Mouse (Mus musculus) intestine, embryonic 16.5 days (tissue): ENCODE results near the gene Olfr13. TPM values are rescaled to one million over a fixed set of nuclear protein-coding genes. Genes with fewer than 3 reads are reported as not detected.
"Not testable (repeated sequence)": the region's sequence is repeated elsewhere in the genome, so short reads cannot be mapped to it uniquely, and the experiment has no call there.

ENCODE experiments used
- ATAC-seq: fragments of 200-750 bp; cut with Nextera tagmentation; 2 replicates; pipeline ENCODE4 v1.8.0; 2017; ENCODE audit warnings: moderate TSS enrichment, moderate library complexity
- H3K27ac ChIP-seq: fragments of 300-500 bp; sonication (generic); 2 replicates; pipeline ENCODE4 v1.5.1; 2014; ENCODE audit warnings: mild to moderate bottlenecking, low read length
- H3K27me3 ChIP-seq: fragments of 300-500 bp; sonication (generic); replicated peaks from 2 replicates; pipeline ENCODE4 v1.6.1; 2014; ENCODE audit warnings: low read length, control low read depth, mixed read lengths; ENCODE audit not compliant: control insufficient read depth, insufficient read depth
- H3K36me3 ChIP-seq: fragments of 300-500 bp; sonication (generic); 2 replicates; pipeline ENCODE4 v1.6.1; 2014; ENCODE audit warnings: low read length, control low read depth; ENCODE audit not compliant: control insufficient read depth, insufficient read depth
- H3K4me1 ChIP-seq: fragments of 300-500 bp; sonication (generic); 2 replicates; pipeline ENCODE4 v1.6.1; 2014; ENCODE audit warnings: low read length, control low read depth, mixed read lengths; ENCODE audit not compliant: control insufficient read depth, insufficient read depth
- H3K4me2 ChIP-seq: fragments of 300-500 bp; sonication (generic); 2 replicates; pipeline ENCODE4 v1.6.1; 2014; ENCODE audit warnings: low read depth, low read length, control low read depth
- H3K4me3 ChIP-seq: fragments of 300-500 bp; sonication (generic); 2 replicates; pipeline ENCODE4 v1.5.1; 2014; ENCODE audit warnings: mild to moderate bottlenecking, low read length
- H3K9ac ChIP-seq: fragments of 300-500 bp; sonication (generic); 2 replicates; pipeline ENCODE4 v1.6.1; 2014; ENCODE audit warnings: low read depth, low read length
- H3K9me3 ChIP-seq: fragments of 300-500 bp; sonication (generic); 2 replicates; pipeline ENCODE4 v1.6.1; 2016; ENCODE audit warnings: low read length, control low read depth; ENCODE audit not compliant: control insufficient read depth
- WGBS: fragments of 180-500 bp; shearing (Covaris S2); extraction: QIAGEN DNeasy Blood & Tissue Kit; methylation state at CpG from one replicate; pipeline ENCODE4 v1.1.7; 2014; 5-methylcytosine and 5-hydroxymethylcytosine counted together
- polyA plus RNA-seq: library from polyadenylated mRNA; unstranded; fragments of >200 nt; fragmentation: Nextera tagmentation; extraction: Ambion mirVana; gene quantifications from 2 replicates; pipeline ENCODE4 v1.2.1, GENCODE M21; 2015

Olfr13 gene
- polyA plus RNA-seq, 1 experiment from 2014 or later, result not detected

- 48% methylated on average over 3 of the region's 3 CpGs for WGBS
- no peaks in the 10 kb centered on the region for H3K36me3 ChIP-seq
- H3K27ac ChIP-seq, result no peak overlapping the region
- H3K9me3 ChIP-seq, result no peaks in the 10 kb centered on the region
- no peaks in the 10 kb centered on the region for H3K27me3 ChIP-seq
- ATAC-seq, result no peak
- H3K4me2 ChIP-seq, result no peak overlapping the region
- H3K4me1 ChIP-seq, result no peaks in the 10 kb centered on the region
- H3K4me3 ChIP-seq, result no peak overlapping the region
- H3K9ac ChIP-seq, result no peak overlapping the region
Observed at GRCm38 (mm10) chr6:43198094-43198493, 26.2 kb downstream of the Olfr13 start.

- Histone ChIP-seq H3K4me3 (no peak overlapping the region), H3K9me3 (no peaks in the 10 kb centered on the region), H3K36me3 (no peaks in the 10 kb centered on the region), H3K27ac (no peak overlapping the region), H3K4me2 (no peak overlapping the region), H3K27me3 (no peaks in the 10 kb centered on the region), H3K9ac (no peak overlapping the region), H3K4me1 (no peaks in the 10 kb centered on the region)
- no peak for ATAC-seq
Observed at GRCm38 (mm10) chr6:43202786-43203185, 30.8 kb downstream of the Olfr13 start.

DNA sequence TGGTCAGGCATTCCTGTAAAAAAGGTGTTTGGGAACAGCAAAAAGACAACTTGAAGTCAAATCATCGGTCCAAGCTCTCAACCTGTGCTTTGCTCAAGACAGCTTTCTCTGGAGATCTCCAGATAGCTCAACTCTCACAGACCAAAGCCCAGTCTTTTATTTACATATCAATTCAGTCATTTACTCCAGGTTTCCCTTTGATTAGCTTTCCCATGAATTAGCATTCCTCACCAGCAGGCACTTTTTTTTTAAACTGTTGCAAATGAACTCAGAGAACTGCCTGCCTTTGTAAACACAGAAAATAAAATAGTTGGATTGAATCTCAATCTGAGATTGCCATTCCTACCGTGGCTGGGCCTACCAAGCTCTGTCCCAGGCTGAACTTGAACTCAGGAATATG is 33.4 kb downstream of the Olfr13 start:
- no peak overlapping the region for H3K9ac ChIP-seq
- no peaks in the 10 kb centered on the region for H3K27me3 ChIP-seq
- H3K4me3 ChIP-seq, result no peak overlapping the region

DNA sequence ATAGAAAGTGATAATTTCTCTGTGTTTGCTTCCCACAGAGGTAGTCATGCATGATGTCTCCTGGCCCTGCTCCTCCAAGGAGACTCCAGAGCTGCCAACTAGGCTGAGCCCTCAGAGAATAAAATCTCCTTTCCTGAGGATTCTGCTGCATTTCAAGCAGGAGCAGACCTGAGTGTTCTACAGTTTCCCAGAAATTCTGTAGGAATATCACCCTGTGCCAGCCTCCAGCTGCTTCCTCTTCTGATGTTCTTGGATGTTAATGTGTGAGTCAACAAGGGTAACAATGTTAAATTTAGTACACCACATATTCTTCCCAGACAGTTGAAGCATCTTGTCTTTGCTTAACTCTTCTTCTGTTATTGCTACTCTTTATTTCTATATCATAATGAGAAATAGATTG is 40.9 kb downstream of the Olfr13 start, which contains the start of gene Olfr434:
Gene Olfr434 (plus strand): TSS at position 149 of the 400 bp plus-strand sequence.
- H3K36me3 ChIP-seq, H3K27ac ChIP-seq, H3K4me1 ChIP-seq, H3K9me3 ChIP-seq, H3K4me2 ChIP-seq, H3K9ac ChIP-seq, H3K27me3 ChIP-seq, H3K4me3 ChIP-seq, ATAC-seq: not testable (repeated sequence)

More for the DNA sequence above, 33.4 kb downstream of the Olfr13 start:
- no peak for ATAC-seq
- H3K9me3 ChIP-seq, result no peaks in the 10 kb centered on the region
- H3K4me1 ChIP-seq, result no peaks in the 10 kb centered on the region
- 49% methylated on average over 2 of the region's 2 CpGs for WGBS
- H3K4me2 ChIP-seq, result no peak overlapping the region
- H3K36me3 ChIP-seq, result no peaks in the 10 kb centered on the region
- H3K27ac ChIP-seq, result no peak overlapping the region

Other genes with a start within 250 kb of the Olfr13 start
- gene Olfr444, start 223.1 kb upstream of the Olfr13 start, polyA plus RNA-seq, result not detected in 2 replicates
- not detected in 2 replicates for gene Olfr441, start 65.8 kb upstream of the Olfr13 start, polyA plus RNA-seq
- not detected in 2 replicates for gene Olfr237-ps1, start 25.6 kb upstream of the Olfr13 start, polyA plus RNA-seq
- not detected in 2 replicates for gene Olfr437, start 8.9 kb upstream of the Olfr13 start, polyA plus RNA-seq
- gene Olfr435, start 25.0 kb downstream of the Olfr13 start, polyA plus RNA-seq, result not detected in 2 replicates
- not detected in 2 replicates for gene Olfr434, start 40.9 kb downstream of the Olfr13 start, polyA plus RNA-seq
- not detected in 2 replicates for gene Olfr47, start 59.4 kb downstream of the Olfr13 start, polyA plus RNA-seq
- 20.0 and 20.7 TPM in 2 replicates for gene Arhgef5, start 93.4 kb downstream of the Olfr13 start, polyA plus RNA-seq
- gene Nobox, start 137.4 kb downstream of the Olfr13 start, polyA plus RNA-seq, result not detected in 2 replicates